Mouse (Mus musculus) megakaryocyte, embryonic 14.5 days (primary cell): ENCODE measurements around the gene Meaf6.

Source experiments
- FLI1 ChIP-seq: IDR thresholded peaks from 2 replicates; pipeline ENCODE4 v1.6.1; 2012; ENCODE audit warnings: low read length, inconsistent platforms, mixed read lengths
- GATA1 ChIP-seq: IDR thresholded peaks from 3 replicates; pipeline ENCODE4 v1.6.1; 2012; ENCODE audit warnings: mixed read lengths, low read length, inconsistent platforms, borderline replicate concordance

GRCm38 (mm10) chr4:125093031-125093430, 8.1 kb downstream of the Meaf6 start:
- TF ChIP-seq GATA1 (no peak), FLI1 (no peak)
